ENCODE assay signal across 9 mouse cellular contexts in genomic region chr16:57550088-57550487, GRCm38 (mm10). TPM values are rescaled to one million over a fixed set of nuclear protein-coding genes. Genes with fewer than 3 reads are reported as not detected.
DNase-seq lines count a peak whose midpoint lies in the region; ATAC-seq and TF ChIP-seq lines count a peak whose summit lies in the region.
"Had no signal": no experiment of that assay in that cellular context is flagged by ENCODE, and none has a peak within 500 bp of the region (broad histone marks: within the 10 kb centered on the region; RNA-seq: fewer than 3 reads in every experiment).

No protein-coding gene starts in this region.

- no peak overlapping the region for H3K27ac ChIP-seq in heart, embryonic 12.5 days (ENCODE audit: poor library complexity, severe bottlenecking)
- H3K27ac ChIP-seq in liver, embryonic 14.5 days = no peak overlapping the region

- peak overlapping the region; percentile 78 for H3K4me3 ChIP-seq in heart, embryonic 12.5 days
- no peak overlapping the region for H3K4me3 ChIP-seq in liver, embryonic 14.5 days (ENCODE audit: insufficient read depth in 1 of 2, low read depth in 2 of 2, low read length in 2 of 2)

- peak overlapping the region; percentile 61 for H3K4me2 ChIP-seq in heart, embryonic 12.5 days
- H3K4me2 ChIP-seq in liver, embryonic 14.5 days (ENCODE audit: low read depth) = peak overlapping the region; percentile 63

- H3K9me3 ChIP-seq in heart, embryonic 12.5 days (replicated peaks) = no peaks in the 10 kb centered on the region
- H3K9me3 ChIP-seq in liver, embryonic 14.5 days (ENCODE audit: control insufficient read depth, low read length) = no peaks in the 10 kb centered on the region

- H3K4me1 ChIP-seq in heart, embryonic 12.5 days (replicated peaks) = peaks cover 46% of the 10 kb centered on the region
- 0 out of 4 replicates have a peak, but pooled peaks cover 0 to 3% of the 10 kb centered on the region in 2 experiments for H3K4me1 ChIP-seq in liver, embryonic 14.5 days (replicated peaks; ENCODE audit: control insufficient read depth in 2 of 2, insufficient read depth in 2 of 2, low read length in 1 of 2)

- DNase-seq in heart, adult 18-20 months = no peak
- peak; percentile 80 for DNase-seq in A20 (ENCODE audit: low read depth, low spot score)
- no peak for DNase-seq in liver, embryonic 14.5 days (ENCODE audit: low read depth in 3 of 3, low spot score in 3 of 3)
- no peak for DNase-seq in layer of hippocampus, postnatal 25 days (ENCODE audit: extremely low spot score in 1 of 2, low spot score in 1 of 2)
- DNase-seq in ovary, postnatal 10 days (ENCODE audit: low spot score) = no peak
- DNase-seq: gastrocnemius, postnatal 14 days had no signal

- H3K27me3 ChIP-seq in heart, embryonic 12.5 days (replicated peaks) = no peaks in the 10 kb centered on the region
- peaks cover 17% of the 10 kb centered on the region for H3K27me3 ChIP-seq in liver, embryonic 14.5 days (ENCODE audit: control insufficient read depth, insufficient read depth, low read length)

- H3K9ac ChIP-seq in heart, embryonic 12.5 days = peak overlapping the region; percentile 64; the same call in 1 of the 2 replicates
- no peak overlapping the region for H3K9ac ChIP-seq in liver, embryonic 14.5 days (replicated peaks)

- H3K36me3 ChIP-seq in heart, embryonic 12.5 days = peaks cover 7% of the 10 kb centered on the region; the same call in 1 of the 2 replicates
- no peaks in the 10 kb centered on the region for H3K36me3 ChIP-seq in liver, embryonic 14.5 days (replicated peaks; ENCODE audit: control insufficient read depth, insufficient read depth, low read depth)

- no peak for ATAC-seq in heart, embryonic 12.5 days (ENCODE audit: insufficient number of reproducible peaks, low FRiP score)
- ATAC-seq in granulocyte monocyte progenitor cell, adult 5-6 weeks (replicated peaks; ENCODE audit: poor library complexity, severe bottlenecking) = peak; percentile 73
- ATAC-seq in liver, embryonic 14.5 days (ENCODE audit: insufficient read depth) = no peak
- ATAC-seq in megakaryocyte-erythroid progenitor cell, adult 5-6 weeks (replicated peaks; ENCODE audit: low FRiP score, low TSS enrichment, poor library complexity, severe bottlenecking) = no peak

- no peak for TF ChIP-seq EP300 in liver, embryonic 14.5 days (IDR thresholded peaks at IDR 0.05; ENCODE audit: low read depth)

- no peak for TF ChIP-seq CTCF in liver, embryonic 14.5 days (IDR thresholded peaks at IDR 0.05; ENCODE audit: low read depth)

- 29% methylated on average over 3 of the region's 3 CpGs for WGBS in heart, embryonic 12.5 days
- 22% methylated on average over 3 of the region's 3 CpGs for WGBS in liver, embryonic 14.5 days (ENCODE audit: insufficient replicate concordance)

RNA-seq across cellular contexts. Expression of gene Cmss1, which starts 56.6 kb away (rescaled TPM):
- polyA plus RNA-seq in heart, embryonic 12.5 days (2016; fragmentation: Nextera tagmentation; extraction: Ambion mirVana) = 27.5 and 30.1 TPM in 2 replicates
- total RNA-seq in heart, adult 18-20 months (2021) = 10 to 100 TPM; 70.2 to 79.9 TPM
- total RNA-seq in granulocyte monocyte progenitor cell, adult 5-6 weeks (2014; fragmentation: Nextera tagmentation) = 42.6 and 48.7 TPM in 2 replicates
- 72.4 and 82.6 TPM in 2 replicates for total RNA-seq in granulocyte monocyte progenitor cell, adult 5-6 weeks (2017)
- polyA plus RNA-seq in liver, embryonic 14.5 days (2012; rRNA removed) = 5.8 and 6.0 TPM in 2 replicates
- polyA plus RNA-seq in liver, embryonic 14.5 days (2014; fragmentation: Nextera tagmentation; extraction: Ambion mirVana) = 23.0 and 26.8 TPM in 2 replicates
- total RNA-seq in layer of hippocampus, postnatal 25 days (2021) = 10 to 100 TPM; 13.5 to 17.0 TPM
- total RNA-seq in megakaryocyte-erythroid progenitor cell, adult 5-6 weeks (2014; fragmentation: Nextera tagmentation) = 55.3 and 73.6 TPM in 2 replicates
- 135 and 155 TPM in 2 replicates for total RNA-seq in megakaryocyte-erythroid progenitor cell, adult 5-6 weeks (2017)
